Mouse (Mus musculus): ENCODE data around the gene Mms19.

The Mms19 gene

GRCm38 (mm10) chr19:41920412-41921067 is 60.4 kb downstream of the Mms19 start:
- POLR2A ChIA-PET, result interaction anchor here (0.9 to 5.9 kb wide), 19 partner anchors 8 to 209 kb away, joined by 3 to 56 read pairs (median 4); partner anchors contain the start of genes Exosc1 (in 2 of the 4), Zdhhc16 (in 2 of the 4), Pgam1 (in 1 of the 4) and Pi4k2a (in 1 of the 4)
- CTCF ChIA-PET, result interaction anchor here in 2 of 4 experiments (0.6 to 1.1 kb wide), 2 partner anchors 11 to 125 kb away, joined by 3 to 4 read pairs; partner anchors contain the start of gene Hoga1 (in 1 of the 2)

GRCm38 (mm10) chr19:41919471-41919870 is 61.5 kb downstream of the Mms19 start:
- ChIA-PET POLR2A (interaction anchor here (0.7 to 5.9 kb wide), 22 partner anchors 9 to 210 kb away, joined by 3 to 56 read pairs (median 4); partner anchors contain the start of genes Exosc1 (in 2 of the 4), Zdhhc16 (in 2 of the 4) and Mms19 (in 1 of the 4)), CTCF (interaction anchor here in 1 of 4 experiments (1.1 kb wide), 1 partner anchor 126 kb away, joined by 3 read pairs; the partner anchor contains the start of gene Hoga1)

- POLR2A ChIA-PET, result interaction anchor here in 2 of 4 experiments (0.5 to 4.5 kb wide), 4 partner anchors 15 to 339 kb away, joined by 3 to 44 read pairs (median 4); partner anchors contain the start of genes Exosc1 (in 1 of the 2) and Zdhhc16 (in 1 of the 2)
- CTCF ChIA-PET, result interaction anchor here in 1 of 4 experiments (0.5 kb wide), 1 partner anchor 15 kb away, joined by 6 read pairs; no protein-coding TSS in a partner anchor
Observed at GRCm38 (mm10) chr19:41916853-41917252, 64.1 kb downstream of the Mms19 start.

GRCm38 (mm10) chr19:41915294-41915693 is 65.7 kb downstream of the Mms19 start:
- CTCF ChIA-PET, result interaction anchor here in 1 of 4 experiments (1.3 kb wide), 1 partner anchor 143 kb away, joined by 4 read pairs; no protein-coding TSS in a partner anchor
- POLR2A ChIA-PET, result interaction anchor here in 3 of 4 experiments (0.9 to 4.8 kb wide), 8 partner anchors 7 to 65 kb away, joined by 4 to 44 read pairs (median 6); partner anchors contain the start of genes Exosc1 (in 1 of the 3) and Zdhhc16 (in 1 of the 3)

GRCm38 (mm10) chr19:41914592-41914882 is 66.4 kb downstream of the Mms19 start:
- CTCF ChIA-PET, result interaction anchor here (0.6 to 1.4 kb wide), 10 partner anchors 9 to 471 kb away, joined by 3 to 7 read pairs (median 4); no protein-coding TSS in a partner anchor

GRCm38 (mm10) chr19:41913774-41914591 is 67.0 kb downstream of the Mms19 start:
- CTCF ChIA-PET, result interaction anchor here (0.5 to 1.5 kb wide), 11 partner anchors 8 to 472 kb away, joined by 3 to 7 read pairs (median 4); no protein-coding TSS in a partner anchor

More at GRCm38 (mm10) chr19:41914592-41914882, 66.4 kb downstream of the Mms19 start:
- POLR2A ChIA-PET, result interaction anchor here in 2 of 4 experiments (0.6 to 4.8 kb wide), 13 partner anchors 8 to 293 kb away, joined by 3 to 44 read pairs (median 7); partner anchors contain the start of genes Exosc1 (in 2 of the 2) and Zdhhc16 (in 2 of the 2)

GRCm38 (mm10) chr19:41912121-41913080 is 68.6 kb downstream of the Mms19 start:
- POLR2A ChIA-PET, result interaction anchor here (0.6 to 4.8 kb wide), 59 partner anchors 9 to 1640 kb away, joined by 3 to 44 read pairs (median 4); partner anchors contain the start of genes Exosc1 (in 3 of the 4), Zdhhc16 (in 3 of the 4), Pi4k2a (in 2 of the 4) and Avpi1 (in 1 of the 4)
- CTCF ChIA-PET, result interaction anchor here in 3 of 4 experiments (0.5 to 1.6 kb wide), 4 partner anchors 20 to 114 kb away, joined by 3 to 5 read pairs (median 4); no protein-coding TSS in a partner anchor

More at GRCm38 (mm10) chr19:41913774-41914591, 67.0 kb downstream of the Mms19 start:
- POLR2A ChIA-PET, result interaction anchor here in 2 of 4 experiments (0.6 to 4.8 kb wide), 22 partner anchors 9 to 292 kb away, joined by 3 to 44 read pairs (median 4); partner anchors contain the start of genes Exosc1 (in 2 of the 2), Pi4k2a (in 2 of the 2) and Zdhhc16 (in 2 of the 2)

GRCm38 (mm10) chr19:41911178-41912073 is 69.5 kb downstream of the Mms19 start, which contains the start of gene Pgam1:
Gene Pgam1, plus strand, starts transcription at chr19:41911923.
- POLR2A ChIA-PET, result interaction anchor here (0.6 to 4.8 kb wide), 47 partner anchors 8 to 898 kb away, joined by 3 to 31 read pairs (median 4); partner anchors contain the start of genes Exosc1 (in 4 of the 4), Zdhhc16 (in 4 of the 4), Pi4k2a (in 2 of the 4) and Avpi1 (in 1 of the 4)
- CTCF ChIA-PET, result interaction anchor here (0.6 to 1.6 kb wide), 6 partner anchors 12 to 282 kb away, joined by 3 to 10 read pairs (median 4); partner anchors contain the start of gene Pi4k2a (in 1 of the 4)

- CTCF ChIA-PET, result interaction anchor here in 3 of 4 experiments (0.6 to 0.7 kb wide), 3 partner anchors 11 to 255 kb away, joined by 3 to 10 read pairs (median 4); partner anchors contain the start of gene Pi4k2a (in 1 of the 3)
- POLR2A ChIA-PET, result interaction anchor here (0.6 to 4.8 kb wide), 19 partner anchors 7 to 897 kb away, joined by 3 to 31 read pairs (median 4); partner anchors contain the start of genes Exosc1 (in 2 of the 4) and Zdhhc16 (in 2 of the 4)
Observed at GRCm38 (mm10) chr19:41910396-41910795, 70.6 kb downstream of the Mms19 start.

- ChIA-PET POLR2A (interaction anchor here in 3 of 4 experiments (0.7 to 1.8 kb wide), 6 partner anchors 8 to 220 kb away, joined by 3 to 6 read pairs (median 4); partner anchors contain the start of genes Avpi1 (in 1 of the 3) and Frat1 (in 1 of the 3)), CTCF (interaction anchor here in 3 of 4 experiments (0.6 to 1.2 kb wide), 4 partner anchors 43 to 604 kb away, joined by 3 to 5 read pairs (median 4); no protein-coding TSS in a partner anchor)
Observed at GRCm38 (mm10) chr19:41908736-41909135, 72.2 kb downstream of the Mms19 start.

GRCm38 (mm10) chr19:41907079-41907760 is 73.7 kb downstream of the Mms19 start:
- ChIA-PET POLR2A (interaction anchor here in 2 of 4 experiments (0.6 to 1.0 kb wide), 4 partner anchors 15 to 119 kb away, joined by 3 to 4 read pairs (median 4); no protein-coding TSS in a partner anchor), CTCF (interaction anchor here in 1 of 4 experiments (1.2 kb wide), 1 partner anchor 128 kb away, joined by 3 read pairs; the partner anchor contains the start of gene Ankrd2)

- CTCF ChIA-PET, result interaction anchor here in 3 of 4 experiments (0.8 to 1.5 kb wide), 7 partner anchors 8 to 129 kb away, joined by 3 to 4 read pairs (median 4); partner anchors contain the start of gene Ankrd2 (in 1 of the 3)
- POLR2A ChIA-PET, result interaction anchor here in 2 of 4 experiments (0.7 to 2.0 kb wide), 3 partner anchors 9 to 84 kb away, joined by 4 to 5 read pairs (median 4); no protein-coding TSS in a partner anchor
Observed at GRCm38 (mm10) chr19:41906311-41907078, 74.5 kb downstream of the Mms19 start.

- ChIA-PET POLR2A (interaction anchor here in 1 of 4 experiments (0.6 to 2.0 kb wide), 4 partner anchors 11 to 46 kb away, joined by 3 to 5 read pairs (median 4); no protein-coding TSS in a partner anchor), CTCF (interaction anchor here (0.6 to 1.5 kb wide), 8 partner anchors 9 to 265 kb away, joined by 3 to 5 read pairs (median 4); no protein-coding TSS in a partner anchor)
Observed at GRCm38 (mm10) chr19:41905246-41905645, 75.7 kb downstream of the Mms19 start.

Data from embryonic stem cell, embryonic (primary cell).